Mouse (Mus musculus) forebrain, postnatal 0 days (tissue): ENCODE results near the gene Ephb6. TPM values are rescaled to one million over a fixed set of nuclear protein-coding genes. Genes with fewer than 3 reads are reported as not detected.

Experiments used
- ATAC-seq: fragments of 200-750 bp; cut with Nextera tagmentation; 2 replicates; pipeline ENCODE4 v1.8.0; 2017; ENCODE audit warnings: mild to moderate bottlenecking, moderate library complexity
- DNase-seq: peaks from one replicate; pipeline ENCODE4 v3.0.0-alpha.2; 2015
- H3K27ac ChIP-seq: fragments of 300-500 bp; sonication (generic); 2 replicates; pipeline ENCODE4 v1.5.1; 2014; ENCODE audit warnings: low read depth, mild to moderate bottlenecking, antibody characterized with exemption, low read length, moderate library complexity, mixed read lengths
- H3K27me3 ChIP-seq: fragments of 300-500 bp; sonication (generic); 2 replicates; pipeline ENCODE4 v1.6.1; 2014; ENCODE audit warnings: mild to moderate bottlenecking, low read length, mixed read lengths; ENCODE audit not compliant: insufficient read depth
- H3K36me3 ChIP-seq: fragments of 300-500 bp; sonication (generic); 2 replicates; pipeline ENCODE4 v1.6.1; 2014; ENCODE audit warnings: mild to moderate bottlenecking, moderate library complexity; ENCODE audit not compliant: insufficient read depth
- H3K4me1 ChIP-seq: fragments of 300-500 bp; sonication (generic); 2 replicates; pipeline ENCODE4 v1.6.1; 2014; ENCODE audit warnings: antibody characterized with exemption; ENCODE audit not compliant: insufficient read depth
- H3K4me2 ChIP-seq: fragments of 300-500 bp; sonication (generic); 2 replicates; pipeline ENCODE4 v1.6.1; 2014; ENCODE audit warnings: low read depth, mild to moderate bottlenecking, moderate library complexity
- H3K4me3 ChIP-seq: fragments of 300-500 bp; sonication (generic); 2 replicates; pipeline ENCODE4 v1.5.1; 2014; ENCODE audit warnings: low read depth, low read length, mixed read lengths
- H3K9ac ChIP-seq: fragments of 300-500 bp; sonication (generic); 2 replicates; pipeline ENCODE4 v1.6.1; 2014; ENCODE audit warnings: mild to moderate bottlenecking
- H3K9me3 ChIP-seq: fragments of 300-500 bp; sonication (generic); 2 replicates; pipeline ENCODE4 v1.6.1; 2016; ENCODE audit warnings: low read length
- CTCF ChIP-seq: sonication (generic); IDR thresholded peaks from 2 replicates; pipeline ENCODE4 v1.5.1; 2016; ENCODE audit warnings: antibody characterized with exemption, control low read depth, low read depth
- WGBS: fragments of 180-500 bp; shearing (Covaris S2); extraction: QIAGEN DNeasy Blood & Tissue Kit; methylation state at CpG from one replicate; pipeline ENCODE4 v1.1.7; 2014; 5-methylcytosine and 5-hydroxymethylcytosine counted together
- polyA plus RNA-seq: library from polyadenylated mRNA; unstranded; fragments of >200 nt; fragmentation: Nextera tagmentation; extraction: Ambion mirVana; gene quantifications from 2 replicates; pipeline ENCODE4 v1.2.1, GENCODE M21; 2015
- total RNA-seq: library from RNA; depleted of rRNA; stranded (reverse); fragments of >200 nt; gene quantifications from 2 replicates; pipeline ENCODE4 v1.2.3, GENCODE M21; 2014

Ephb6 gene
- total and polyA plus RNA-seq, 2 experiments from 2014 or later: 31.6 to 47.6 TPM

DNA sequence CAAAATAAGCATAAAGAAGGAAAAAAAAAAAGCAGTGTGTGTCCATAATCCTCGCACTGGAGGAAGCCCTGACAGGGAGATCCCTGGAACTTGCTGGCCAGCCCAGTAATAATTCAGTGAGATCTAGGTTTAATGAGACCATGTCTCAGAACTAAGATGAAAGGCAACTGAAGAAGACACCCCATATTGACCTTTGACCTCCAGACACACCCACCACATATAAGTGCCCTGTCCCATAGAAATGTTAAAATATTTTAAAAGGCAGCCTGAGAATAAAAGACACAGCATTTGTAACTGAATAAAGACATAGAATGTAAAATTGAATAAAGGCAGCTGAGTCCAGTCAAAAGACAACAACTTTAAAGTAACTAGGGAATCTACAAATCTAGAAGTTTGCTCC is 40.0 kb upstream of the Ephb6 start:
- Histone ChIP-seq H3K4me1 (no peaks in the 10 kb centered on the region), H3K36me3 (no peaks in the 10 kb centered on the region), H3K9ac (no peak overlapping the region), H3K27me3 (no peaks in the 10 kb centered on the region), H3K4me3 (no peak overlapping the region), H3K9me3 (no peaks in the 10 kb centered on the region), H3K27ac (no peak overlapping the region), H3K4me2 (no peak overlapping the region)
- no peak for DNase-seq
- WGBS: 81% methylated on average over 1 of the region's 1 CpGs
- TF ChIP-seq CTCF: no peak
- no peak for ATAC-seq

GRCm38 (mm10) chr6:41566965-41567364 is 38.3 kb upstream of the Ephb6 start:
- DNase-seq (no peak), ATAC-seq (no peak)
- H3K36me3 ChIP-seq: no peaks in the 10 kb centered on the region
- 91% methylated on average over 4 of the region's 4 CpGs for WGBS
- no peak overlapping the region for H3K27ac ChIP-seq
- no peak overlapping the region for H3K4me3 ChIP-seq
- no peaks in the 10 kb centered on the region for H3K27me3 ChIP-seq
- no peaks in the 10 kb centered on the region for H3K4me1 ChIP-seq
- TF ChIP-seq CTCF: no peak
- H3K9me3 ChIP-seq: no peaks in the 10 kb centered on the region
- no peak overlapping the region for H3K9ac ChIP-seq
- H3K4me2 ChIP-seq: no peak overlapping the region

DNA sequence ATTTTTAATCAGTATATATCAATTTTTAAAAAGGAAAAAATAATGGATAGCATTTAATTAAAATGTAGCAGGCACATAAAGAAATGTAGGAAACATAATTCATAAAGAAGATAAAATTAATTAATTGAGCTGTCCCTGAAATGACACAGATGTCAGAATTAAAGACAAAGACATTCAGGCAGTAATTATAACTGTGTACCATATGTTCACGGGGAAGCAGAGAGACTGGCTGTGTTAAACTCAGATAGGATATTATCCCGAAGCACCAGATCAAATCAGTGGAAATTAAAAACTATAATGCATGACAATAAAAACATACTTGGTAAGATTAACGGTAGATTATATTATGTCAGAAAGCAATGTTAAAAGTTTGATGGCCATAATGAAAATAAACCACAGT is 36.2 kb upstream of the Ephb6 start:
- H3K4me1 ChIP-seq: no peaks in the 10 kb centered on the region
- 57% methylated on average over 3 of the region's 3 CpGs for WGBS
- H3K4me2 ChIP-seq: no peak overlapping the region
- no peaks in the 10 kb centered on the region for H3K9me3 ChIP-seq
- DNase-seq: no peak
- no peaks in the 10 kb centered on the region for H3K36me3 ChIP-seq
- no peak overlapping the region for H3K4me3 ChIP-seq
- H3K9ac ChIP-seq: no peak overlapping the region
- no peak for ATAC-seq
- TF ChIP-seq CTCF: no peak
- H3K27me3 ChIP-seq: no peaks in the 10 kb centered on the region
- H3K27ac ChIP-seq: no peak overlapping the region

- 42% methylated on average over 5 of the region's 5 CpGs for WGBS
- Histone ChIP-seq H3K9me3 (no peaks in the 10 kb centered on the region), H3K9ac (no peak overlapping the region), H3K27me3 (no peaks in the 10 kb centered on the region), H3K4me3 (no peak overlapping the region), H3K4me2 (no peak overlapping the region), H3K27ac (no peak overlapping the region), H3K36me3 (no peaks in the 10 kb centered on the region), H3K4me1 (no peaks in the 10 kb centered on the region)
- DNase-seq (no peak), ATAC-seq (no peak)
- TF ChIP-seq CTCF: no peak
These were observed 28.7 kb upstream of the Ephb6 start for GRCm38 (mm10) chr6:41576526-41577097.

- no peaks in the 10 kb centered on the region for H3K36me3 ChIP-seq
- no peaks in the 10 kb centered on the region for H3K27me3 ChIP-seq
- H3K4me3 ChIP-seq: no peak overlapping the region
- no peak for TF ChIP-seq CTCF
- no peaks in the 10 kb centered on the region for H3K4me1 ChIP-seq
- 20% methylated on average over 5 of the region's 5 CpGs for WGBS
- no peaks in the 10 kb centered on the region for H3K9me3 ChIP-seq
- no peak for DNase-seq
- no peak overlapping the region for H3K4me2 ChIP-seq
- ATAC-seq: no peak
- no peak overlapping the region for H3K9ac ChIP-seq
- no peak overlapping the region for H3K27ac ChIP-seq
These were observed 28.0 kb upstream of the Ephb6 start for GRCm38 (mm10) chr6:41577297-41577696.

GRCm38 (mm10) chr6:41581295-41581694 is 24.0 kb upstream of the Ephb6 start:
- Histone ChIP-seq H3K4me2 (no peak overlapping the region), H3K4me3 (no peak overlapping the region), H3K9ac (no peak overlapping the region), H3K27me3 (no peaks in the 10 kb centered on the region), H3K9me3 (no peaks in the 10 kb centered on the region), H3K4me1 (no peaks in the 10 kb centered on the region), H3K36me3 (no peaks in the 10 kb centered on the region), H3K27ac (no peak overlapping the region)
- ATAC-seq (no peak), DNase-seq (no peak)
- 69% methylated on average over 7 of the region's 7 CpGs for WGBS
- TF ChIP-seq CTCF: no peak

- H3K27me3 ChIP-seq: no peaks in the 10 kb centered on the region
- H3K4me3 ChIP-seq: no peak overlapping the region
- H3K36me3 ChIP-seq: no peaks in the 10 kb centered on the region
- no peak overlapping the region for H3K4me2 ChIP-seq
- no peaks in the 10 kb centered on the region for H3K4me1 ChIP-seq
- WGBS: 80% methylated on average over 1 of the region's 1 CpGs
- H3K9me3 ChIP-seq: no peaks in the 10 kb centered on the region
- ATAC-seq (no peak), DNase-seq (no peak)
- no peak overlapping the region for H3K27ac ChIP-seq
- H3K9ac ChIP-seq: no peak overlapping the region
- no peak for TF ChIP-seq CTCF
These were observed 23.1 kb upstream of the Ephb6 start for GRCm38 (mm10) chr6:41582189-41582588.
